Mouse (Mus musculus) cerebellum, postnatal 25 days (tissue): ENCODE measurements around the gene Col19a1.
A peak's percentile ranks its signal among the peaks of the same experiment; 100 is the strongest.

Experiments used
- DNase-seq, 2 experiments: peaks; one replicate each; pipeline ENCODE4 v3.0.0; 2021; ENCODE audit warnings: mixed read lengths in 2 of 2

Gene Col19a1

DNA sequence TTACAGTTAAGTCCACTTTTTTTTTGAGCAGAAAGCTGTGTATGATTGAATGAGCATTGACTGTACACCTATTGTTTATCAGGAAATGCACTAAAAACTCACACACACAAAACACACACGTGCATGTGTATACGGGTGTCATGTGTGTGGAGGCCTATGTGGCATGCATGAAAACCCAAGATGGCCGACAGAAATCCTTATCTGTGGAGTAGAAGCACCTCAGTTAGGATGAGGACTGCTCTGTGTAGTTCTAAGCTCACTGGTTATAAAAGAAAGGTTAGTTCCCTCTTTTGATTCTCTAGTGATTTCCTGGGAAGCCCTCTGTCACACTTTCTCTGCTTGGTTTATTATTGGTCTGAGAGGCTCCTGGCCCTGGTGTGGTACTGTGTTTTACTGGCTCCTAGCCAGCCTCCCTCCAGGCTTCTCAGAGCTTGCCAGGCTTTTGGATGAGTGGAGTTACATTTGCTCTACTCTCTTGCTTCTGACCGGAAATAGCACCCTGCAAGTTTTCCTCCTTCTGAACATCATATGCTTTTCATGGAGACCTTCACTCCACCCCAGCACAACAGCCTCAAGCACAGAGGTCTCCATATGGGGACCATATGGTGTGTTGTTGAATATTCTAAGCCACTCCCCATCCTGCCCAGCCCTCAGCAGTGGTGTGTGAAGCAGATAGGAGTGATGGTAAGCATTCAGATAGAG, 361.3 kb downstream of the Col19a1 start:
- DNase-seq: peak; percentile 97

DNA sequence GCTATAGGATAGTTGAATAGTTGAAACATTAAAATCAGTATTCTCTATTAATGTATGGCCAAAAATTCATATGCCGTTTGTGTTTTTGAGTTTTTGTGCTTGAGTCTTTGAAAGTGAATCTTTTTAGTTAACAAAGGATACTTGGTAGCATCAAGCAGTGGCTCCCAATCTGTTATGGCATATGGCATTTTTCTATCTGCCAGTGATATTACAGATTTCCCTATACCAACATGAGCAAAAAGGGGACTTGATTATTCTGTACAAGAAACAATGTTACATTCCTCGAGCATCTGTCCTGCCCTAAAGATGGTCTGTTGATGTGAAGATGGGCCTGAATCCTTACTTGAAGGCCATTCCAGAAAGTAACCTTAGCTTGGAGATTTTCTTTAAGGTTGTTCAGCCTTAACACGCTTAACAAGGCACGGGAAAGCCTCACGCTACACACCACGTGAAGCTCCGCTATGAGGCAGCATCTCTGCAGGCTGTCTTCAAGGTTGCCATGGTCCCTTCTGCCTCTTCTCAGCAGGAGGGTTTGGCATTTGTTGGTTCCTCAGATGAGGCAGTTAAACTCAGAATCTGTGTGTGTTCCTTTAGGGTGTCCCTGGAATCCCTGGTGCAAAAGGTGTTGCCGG, 364.2 kb downstream of the Col19a1 start:
- DNase-seq: peak; percentile 90 to 91

GRCm38 (mm10) chr1:24222231-24222630, 365.0 kb downstream of the Col19a1 start:
- peak in 1 of 2 experiments; percentile 57 for DNase-seq

- no peak for DNase-seq
Observed at GRCm38 (mm10) chr1:24219041-24219440, 368.2 kb downstream of the Col19a1 start.
